In the genomic region with DNA sequence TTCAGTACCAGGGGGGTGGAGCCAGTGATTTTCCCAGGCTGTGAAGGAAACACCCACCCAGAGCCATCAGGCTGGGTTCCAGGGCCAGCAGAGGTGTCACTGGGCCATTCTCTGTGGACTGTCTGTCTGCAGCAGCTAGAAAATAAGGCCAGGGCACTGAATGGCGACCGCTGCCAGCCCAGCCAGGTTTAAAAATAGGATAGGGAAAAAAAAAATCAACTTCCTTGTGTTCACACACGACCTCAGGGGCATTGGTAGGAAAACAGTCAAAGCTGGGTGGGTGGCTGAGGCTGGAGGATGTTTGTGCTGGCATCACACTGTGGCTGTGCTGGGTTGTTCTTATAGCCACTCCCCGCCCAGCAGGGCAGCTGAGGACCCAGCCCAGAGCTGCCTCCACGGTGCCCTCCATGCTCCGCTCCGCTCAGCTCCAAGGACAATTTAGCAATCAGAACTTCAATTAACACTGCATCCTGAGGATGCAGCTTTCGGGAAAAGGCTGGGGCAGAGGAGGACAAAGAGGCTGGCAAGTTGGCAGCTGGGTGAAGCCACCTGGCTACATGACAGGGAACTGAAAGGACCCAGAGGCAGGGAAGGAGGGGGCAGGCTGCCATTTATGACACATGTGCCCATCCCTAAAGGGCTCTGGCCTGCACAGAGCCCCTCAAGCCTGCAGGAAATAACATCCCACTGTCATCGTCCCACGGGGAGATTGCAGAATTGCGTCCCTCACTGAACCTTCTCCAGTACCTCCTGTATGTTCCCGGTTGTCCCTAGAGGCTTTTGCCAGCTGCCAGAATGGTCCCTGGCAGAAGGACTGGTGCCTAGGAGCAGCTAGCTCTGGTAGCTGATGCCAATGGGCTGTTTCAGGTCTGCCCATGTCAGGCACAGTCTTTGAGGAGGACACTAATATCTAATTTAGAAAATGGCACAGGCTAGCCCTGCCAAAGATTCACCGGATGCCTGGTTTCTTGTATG, we compare ENCODE assay signal across 9 mouse cellular contexts. TPM values are rescaled to one million over a fixed set of nuclear protein-coding genes. Genes with fewer than 3 reads are reported as not detected.
A peak's percentile ranks its signal among the peaks of the same experiment; 100 is the strongest.
DNase-seq lines count a peak whose midpoint lies in the region; ATAC-seq and TF ChIP-seq lines count a peak whose summit lies in the region.
"Had no signal": no experiment of that assay in that cellular context is flagged by ENCODE, and none has a peak within 500 bp of the region (broad histone marks: within the 10 kb centered on the region; RNA-seq: fewer than 3 reads in every experiment).

No protein-coding gene starts in this region.

- no peaks in the 10 kb centered on the region for H3K9me3 ChIP-seq in kidney, embryonic 15.5 days (replicated peaks)
- no peaks in the 10 kb centered on the region for H3K9me3 ChIP-seq in heart, embryonic 15.5 days (replicated peaks)
- no peaks in the 10 kb centered on the region for H3K9me3 ChIP-seq in lung, postnatal 0 days (ENCODE audit: low read length)

- H3K9ac ChIP-seq in kidney, embryonic 15.5 days = no peak overlapping the region
- H3K9ac ChIP-seq in heart, embryonic 15.5 days = no peak overlapping the region
- no peak overlapping the region for H3K9ac ChIP-seq in lung, postnatal 0 days (replicated peaks; ENCODE audit: low read depth)

- H3K4me1 ChIP-seq in kidney, embryonic 15.5 days = peaks cover 22% of the 10 kb centered on the region
- H3K4me1 ChIP-seq in heart, embryonic 15.5 days (replicated peaks) = peaks cover 55% of the 10 kb centered on the region
- peaks cover 5% of the 10 kb centered on the region; the same call in 1 of the 2 replicates for H3K4me1 ChIP-seq in lung, postnatal 0 days (ENCODE audit: insufficient read depth, low read depth, low read length)

- no peak for TF ChIP-seq EP300 in lung, postnatal 0 days (IDR thresholded peaks at IDR 0.05)

- no peaks in the 10 kb centered on the region for H3K36me3 ChIP-seq in kidney, embryonic 15.5 days
- no peaks in the 10 kb centered on the region for H3K36me3 ChIP-seq in heart, embryonic 15.5 days
- H3K36me3 ChIP-seq in lung, postnatal 0 days (ENCODE audit: insufficient read depth, low read length) = no peaks in the 10 kb centered on the region

- TF ChIP-seq POLR2A in brain, embryonic 14.5 days (IDR thresholded peaks at IDR 0.05; ENCODE audit: borderline replicate concordance, extremely low read depth, insufficient read depth, insufficient read length, poor library complexity, severe bottlenecking) = no peak

- no peak for ATAC-seq in kidney, embryonic 15.5 days (replicated peaks; ENCODE audit: low FRiP score)
- ATAC-seq in heart, embryonic 15.5 days (replicated peaks; ENCODE audit: insufficient number of reproducible peaks, insufficient read depth, low FRiP score, low read depth) = 0 out of 2 replicates have a peak, but pooled peaks have one; percentile 29
- peak; percentile 20; the same call in 1 of the 2 replicates for ATAC-seq in lung, postnatal 0 days

- 50% methylated on average over 13 of the region's 13 CpGs for WGBS in kidney, embryonic 15.5 days
- WGBS in heart, embryonic 15.5 days = 45% methylated on average over 13 of the region's 13 CpGs
- WGBS in lung, postnatal 0 days = 48% methylated on average over 13 of the region's 13 CpGs

- no peak overlapping the region for H3K4me2 ChIP-seq in kidney, embryonic 15.5 days
- no peak overlapping the region for H3K4me2 ChIP-seq in heart, embryonic 15.5 days
- no peak overlapping the region for H3K4me2 ChIP-seq in lung, postnatal 0 days (replicated peaks; ENCODE audit: low read depth, low read length)

- H3K27me3 ChIP-seq in kidney, embryonic 15.5 days = no peaks in the 10 kb centered on the region
- no peaks in the 10 kb centered on the region for H3K27me3 ChIP-seq in heart, embryonic 15.5 days
- no peaks in the 10 kb centered on the region for H3K27me3 ChIP-seq in lung, postnatal 0 days (replicated peaks; ENCODE audit: insufficient read depth, low read length)

- DNase-seq in kidney, adult 11 months = peak; percentile 55
- DNase-seq in brain, embryonic 14.5 days (ENCODE audit: low read depth) = peak; percentile 58
- DNase-seq in lung, postnatal 0 days (ENCODE audit: low spot score) = peak; percentile 54
- DNase-seq in testis, postnatal 10 days (ENCODE audit: low spot score) = no peak
- DNase-seq in layer of hippocampus, adult 9-11 months = no peak
- DNase-seq in right cerebral cortex, postnatal 10 days (ENCODE audit: low spot score in 2 of 2) = no peak

- no peak for TF ChIP-seq CTCF in brain, embryonic 14.5 days (IDR thresholded peaks at IDR 0.05; ENCODE audit: borderline replicate concordance, extremely low read depth, insufficient read depth, insufficient read length)
- no peak for TF ChIP-seq CTCF in lung, postnatal 0 days (IDR thresholded peaks at IDR 0.05)

- H3K27ac ChIP-seq in kidney, embryonic 15.5 days = no peak overlapping the region; the same call in 1 of the 2 replicates
- H3K27ac ChIP-seq in heart, embryonic 15.5 days = peak overlapping the region; percentile 70
- peak overlapping the region; percentile 7 for H3K27ac ChIP-seq in lung, postnatal 0 days (ENCODE audit: low read length)
- H3K27ac ChIP-seq: macrophage had no signal

- no peak overlapping the region for H3K4me3 ChIP-seq in kidney, embryonic 15.5 days (replicated peaks)
- no peak overlapping the region for H3K4me3 ChIP-seq in heart, embryonic 15.5 days
- no peak overlapping the region for H3K4me3 ChIP-seq in lung, postnatal 0 days (ENCODE audit: low read depth, low read length)

RNA-seq across cellular contexts. Expression of a gene that starts 48.0 kb away (rescaled TPM):
- polyA plus RNA-seq in kidney, embryonic 15.5 days (2015; fragmentation: Nextera tagmentation; extraction: Ambion mirVana) = 45.7 and 46.5 TPM in 2 replicates
- polyA plus RNA-seq in brain, embryonic 14.5 days (2012; rRNA removed) = 21.9 and 24.8 TPM in 2 replicates
- 40.0 and 43.0 TPM in 2 replicates for polyA plus RNA-seq in heart, embryonic 15.5 days (2015; fragmentation: Nextera tagmentation; extraction: Ambion mirVana)
- 29.0 and 31.3 TPM in 2 replicates for polyA plus RNA-seq in lung, postnatal 0 days (2015; fragmentation: Nextera tagmentation; extraction: Ambion mirVana)

Comparison
In these comparisons a context has a peak if more than half of its experiments do, and no peak if none do; other contexts are left out.
1. DNase-seq: peak in kidney, adult 11 months (single experiment), brain, embryonic 14.5 days (single experiment) and lung, postnatal 0 days (single experiment); none in testis, postnatal 10 days (single experiment), layer of hippocampus, adult 9-11 months (single experiment) and right cerebral cortex, postnatal 10 days (0 of 2).